Mouse (Mus musculus) bone marrow macrophage, adult 2 months (primary cell): ENCODE measurements around the gene Cmip.

Source experiments
- CTCF ChIP-seq: IDR thresholded peaks from 2 replicates; pipeline ENCODE4 v1.5.1; 2012; ENCODE audit warnings: low read depth, mild to moderate bottlenecking, low read length, moderate library complexity
- POLR2A ChIP-seq: IDR thresholded peaks from 2 replicates; pipeline ENCODE4 v1.6.1; 2012; ENCODE audit warnings: mild to moderate bottlenecking, low read depth, low read length, borderline replicate concordance

- no peak for TF ChIP-seq CTCF
- TF ChIP-seq POLR2A, result no peak
These were observed 205.9 kb downstream of the Cmip start for GRCm38 (mm10) chr8:117462701-117463284.
